Mouse (Mus musculus): ENCODE data around the gene Fndc3b.

- TF ChIP-seq CTCF (conservative IDR thresholded peaks at IDR 0.05; ENCODE audit: insufficient read depth, insufficient read length, low read depth, low read length) (no peak), POLR2A (IDR thresholded peaks at IDR 0.05; ENCODE audit: low read depth, low read length) (no peak)
These were observed 226.4 kb downstream of the Fndc3b start for GRCm38 (mm10) chr3:27484698-27485097.

Data from kidney, adult 2 months (tissue).